Mouse (Mus musculus): ENCODE measurements around the gene Gjb1.

- no peak for TF ChIP-seq USF1 (IDR thresholded peaks at IDR 0.05; ENCODE audit: low read depth, low read length)
- TF ChIP-seq MEF2A (IDR thresholded peaks at IDR 0.05; ENCODE audit: extremely low read depth, insufficient replicate concordance, low read depth, low read length, poor library complexity, severe bottlenecking) = no peak
- TF ChIP-seq ETS1 (IDR thresholded peaks at IDR 0.05; ENCODE audit: low read depth, low read length) = no peak
- TF ChIP-seq EP300 (IDR thresholded peaks at IDR 0.05; ENCODE audit: low read depth in 1 of 2, low read length in 2 of 2) = no peak
- no peak for TF ChIP-seq E2F4 (IDR thresholded peaks at IDR 0.05; ENCODE audit: borderline replicate concordance, low read depth, low read length)
- peak in 1 of 2 experiments; percentile 48; a peak in 2 of 4 replicates for TF ChIP-seq POLR2A (IDR thresholded peaks at IDR 0.05; ENCODE audit: control insufficient read depth in 1 of 2, insufficient read depth in 1 of 2, low read depth in 1 of 2, low read length in 2 of 2, poor library complexity in 1 of 2)
- no peak for TF ChIP-seq MYC (IDR thresholded peaks at IDR 0.05; ENCODE audit: low read depth, low read length)
- no peak for TF ChIP-seq POLR2AphosphoS5 (IDR thresholded peaks at IDR 0.05; ENCODE audit: borderline replicate concordance, low read depth, low read length)
- TF ChIP-seq CTCF (IDR thresholded peaks at IDR 0.05 in 2 of 3, conservative IDR thresholded peaks at IDR 0.05 in 1 of 3; ENCODE audit: control insufficient read depth in 1 of 3, insufficient read depth in 1 of 3, low read depth in 2 of 3, low read length in 3 of 3, poor library complexity in 1 of 3, severe bottlenecking in 1 of 3) = no peak
- no peak for TF ChIP-seq TCF12 (IDR thresholded peaks at IDR 0.05; ENCODE audit: low read depth, low read length)
- TF ChIP-seq RAD21 (IDR thresholded peaks at IDR 0.05; ENCODE audit: low read depth, low read length) = no peak
- TF ChIP-seq NRF1 (IDR thresholded peaks at IDR 0.05; ENCODE audit: insufficient read depth, low read depth, low read length, poor library complexity, severe bottlenecking) = no peak
- no peak for TF ChIP-seq RCOR1 (IDR thresholded peaks at IDR 0.05; ENCODE audit: low read depth, low read length)
Observed at GRCm38 (mm10) chrX:101419725-101420699, 43.8 kb downstream of the Gjb1 start.
